ENCODE assay signal across 13 mouse cellular contexts in genomic region chr14:76649927-76650326, GRCm38 (mm10).
"Had no signal": no experiment of that assay in that cellular context is flagged by ENCODE, and none has a peak within 500 bp of the region (broad histone marks: within the 10 kb centered on the region; RNA-seq: fewer than 3 reads in every experiment).

No protein-coding gene starts in this region.

- H3K9ac ChIP-seq: limb, embryonic 13.5 days; midbrain, embryonic 12.5 days; neural tube, embryonic 13.5 days had no signal

- DNase-seq: kidney, adult 11 months; kidney, adult 9 months; kidney, postnatal 14 days; left cerebral cortex, postnatal 4 days; lung, adult 18-20 months; lung, postnatal 36 days; retina, postnatal 1 day; right cerebral cortex, postnatal 14 days had no signal

- H3K27ac ChIP-seq: left cerebral cortex, adult 2 months; limb, embryonic 13.5 days; midbrain, embryonic 12.5 days; neural tube, embryonic 13.5 days had no signal

- H3K4me2 ChIP-seq: limb, embryonic 13.5 days; midbrain, embryonic 12.5 days; neural tube, embryonic 13.5 days had no signal

- ATAC-seq: midbrain, embryonic 16.5 days had no signal

- H3K36me3 ChIP-seq: limb, embryonic 13.5 days; midbrain, embryonic 12.5 days; neural tube, embryonic 13.5 days had no signal

- H3K9me3 ChIP-seq: limb, embryonic 13.5 days; midbrain, embryonic 12.5 days; neural tube, embryonic 13.5 days had no signal

- H3K4me3 ChIP-seq: left cerebral cortex, adult 2 months; limb, embryonic 13.5 days; midbrain, embryonic 12.5 days; neural tube, embryonic 13.5 days had no signal

- H3K27me3 ChIP-seq: limb, embryonic 13.5 days; neural tube, embryonic 13.5 days had no signal
